Mouse (Mus musculus) brown adipose tissue, adult 24 weeks (tissue): Measurements from ENCODE around the gene Ptk6. TPM values are rescaled to one million over a fixed set of nuclear protein-coding genes. Genes with fewer than 3 reads are reported as not detected.

Experiments used
- H3K27ac ChIP-seq: fragments of 200-500 bp; replicated peaks from 2 replicates; pipeline ENCODE4 v1.5.1; 2012; ENCODE audit warnings: low read depth, mild to moderate bottlenecking, low read length
- H3K4me1 ChIP-seq: fragments of 200-500 bp; 2 replicates; pipeline ENCODE4 v1.6.1; 2012; ENCODE audit warnings: low read length, mixed read lengths; ENCODE audit not compliant: control insufficient read depth, insufficient read depth, insufficient read length
- H3K4me3 ChIP-seq: fragments of 200-500 bp; 2 replicates; pipeline ENCODE4 v1.5.1; 2012; ENCODE audit warnings: low read depth, mild to moderate bottlenecking, low read length, moderate library complexity; ENCODE audit not compliant: insufficient read depth
- polyA plus RNA-seq: library from polyadenylated mRNA; stranded (reverse); fragments of >200 nt; gene quantifications from 2 replicates; pipeline ENCODE4 v1.2.4, GENCODE M21; 2012; ENCODE audit not compliant: missing spikeins, insufficient read depth, insufficient read length

Ptk6 gene
- polyA plus RNA-seq, 1 experiment: not detected

- Histone ChIP-seq H3K4me3 (no peak overlapping the region), H3K27ac (no peak overlapping the region), H3K4me1 (no peaks in the 10 kb centered on the region)
These were observed 44.1 kb downstream of the Ptk6 start for GRCm38 (mm10) chr2:181158471-181158870.

DNA sequence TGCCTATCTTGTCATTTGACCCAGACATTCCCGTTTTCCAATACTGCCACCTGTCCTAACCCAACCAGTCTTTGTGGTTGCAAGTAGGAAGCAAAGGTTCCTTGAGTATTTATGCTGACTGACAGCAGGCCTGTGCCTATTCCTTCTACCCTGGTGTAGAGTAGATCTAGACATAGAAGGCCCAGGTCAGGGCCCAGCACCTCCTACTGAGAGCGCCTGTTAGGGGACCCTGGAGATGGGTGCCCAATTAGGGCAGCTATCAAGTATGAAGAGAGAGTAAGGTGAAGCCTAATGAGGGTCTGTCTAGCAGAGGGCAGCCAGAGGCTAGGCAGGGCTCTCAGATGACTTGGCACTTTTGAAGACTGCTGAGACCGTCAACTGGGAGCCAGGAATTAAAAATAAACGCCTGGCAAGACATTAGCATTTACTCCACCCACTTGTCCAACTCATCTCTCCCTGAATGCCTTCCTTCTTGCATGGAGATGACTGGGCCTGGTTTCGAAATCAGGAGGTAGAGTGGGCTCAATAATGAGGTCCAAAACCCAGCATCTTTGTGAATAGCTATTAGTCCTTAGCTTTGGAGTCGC, 44.8 kb downstream of the Ptk6 start:
- no peaks in the 10 kb centered on the region for H3K4me1 ChIP-seq
- no peak overlapping the region for H3K27ac ChIP-seq
- H3K4me3 ChIP-seq: no peak overlapping the region

DNA sequence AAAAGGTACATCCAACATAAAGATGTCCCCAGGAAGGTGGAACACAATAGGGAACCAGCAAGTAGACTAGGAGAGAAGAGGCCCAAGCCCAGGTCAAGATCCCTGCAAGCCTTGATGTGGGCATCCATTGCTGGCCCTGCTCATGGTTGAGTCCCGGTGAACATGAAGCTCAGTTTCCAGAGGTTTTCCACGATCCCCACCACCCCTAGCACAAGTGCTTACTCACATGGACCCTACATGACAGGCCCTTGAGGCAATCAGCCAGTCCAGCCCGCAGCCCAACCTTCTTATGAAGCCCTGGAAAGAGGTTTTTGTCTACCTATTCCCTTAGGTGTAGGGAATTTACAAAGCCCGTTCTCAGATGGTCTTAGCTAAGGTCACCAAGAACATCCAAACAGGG, 45.4 kb downstream of the Ptk6 start:
- H3K4me1 ChIP-seq: no peaks in the 10 kb centered on the region
- H3K4me3 ChIP-seq: no peak overlapping the region
- no peak overlapping the region for H3K27ac ChIP-seq

DNA sequence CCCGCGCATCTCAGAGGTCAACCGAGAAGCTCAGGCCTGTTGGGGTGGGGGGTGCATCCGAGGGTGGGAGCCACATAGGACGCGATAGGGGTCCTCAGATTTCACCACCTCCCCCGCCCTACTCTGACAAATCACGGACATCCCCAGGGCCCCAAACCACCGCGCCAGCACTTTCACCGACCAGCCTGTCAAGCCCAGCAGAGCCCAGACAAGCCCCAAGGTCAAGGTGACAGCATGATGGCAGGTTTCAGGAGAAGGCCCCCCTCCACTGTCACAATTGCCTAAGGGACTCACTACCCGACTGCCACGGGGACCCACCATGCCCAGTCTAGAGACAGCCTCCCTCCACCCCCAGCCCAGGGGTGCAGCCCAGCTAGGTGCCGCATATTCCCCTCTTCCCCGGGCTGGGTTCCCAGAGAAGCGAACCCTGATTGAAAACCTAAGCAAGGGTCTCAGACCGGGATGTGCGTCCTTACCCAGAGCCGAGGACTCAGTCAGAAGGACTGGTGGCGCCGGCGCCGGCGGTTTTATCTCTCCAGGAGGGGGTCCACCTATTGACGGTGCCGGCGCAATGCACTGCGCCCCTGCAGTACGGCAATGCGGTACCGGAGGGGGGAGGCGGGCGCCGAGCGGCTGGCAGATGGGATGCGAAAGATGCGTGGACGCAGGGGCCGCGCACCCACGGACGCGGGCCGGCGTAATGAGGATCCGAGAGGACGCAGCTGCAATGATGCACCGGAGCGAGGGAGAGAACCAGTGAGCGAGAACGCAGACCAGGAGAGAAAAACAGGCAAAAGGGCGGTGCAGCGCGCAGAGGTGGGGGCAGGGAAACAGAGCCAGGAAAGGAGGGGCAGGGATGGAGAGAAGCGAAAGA, 46.1 kb downstream of the Ptk6 start, which contains the start of gene Eef1a2:
Gene Eef1a2 (minus strand): TSS at position 767 of the 874 bp plus-strand sequence.
- Histone ChIP-seq H3K4me1 (no peaks in the 10 kb centered on the region), H3K4me3 (peak within 1 kb of the TSS; percentile 29; the same call in 1 of the 2 replicates), H3K27ac (no peak within 1 kb of the TSS)

DNA sequence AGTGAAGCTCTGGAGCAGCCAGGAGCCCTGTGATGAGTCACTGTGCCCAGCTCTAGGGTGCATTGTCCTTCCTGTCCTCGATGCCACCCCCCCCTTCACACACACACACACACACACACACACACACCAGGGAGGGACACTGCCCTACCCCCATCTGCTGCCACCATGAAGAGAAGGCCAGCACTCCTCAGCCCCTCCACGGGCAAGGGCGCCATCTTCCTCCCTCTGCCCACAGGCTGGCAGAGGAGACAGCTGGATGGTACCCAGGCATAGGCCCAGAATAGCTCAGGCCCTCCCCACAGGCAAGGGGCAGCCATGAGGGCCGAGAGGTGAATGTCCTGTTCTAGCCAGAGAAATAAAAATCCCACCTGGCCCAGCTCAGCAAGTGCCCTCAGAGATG, 46.8 kb downstream of the Ptk6 start:
- Histone ChIP-seq H3K4me1 (no peaks in the 10 kb centered on the region), H3K4me3 (no peak overlapping the region), H3K27ac (no peak overlapping the region)

- no peak overlapping the region for H3K4me3 ChIP-seq
- no peaks in the 10 kb centered on the region for H3K4me1 ChIP-seq
- no peak overlapping the region for H3K27ac ChIP-seq
These were observed 47.7 kb downstream of the Ptk6 start for GRCm38 (mm10) chr2:181154831-181155415.

DNA sequence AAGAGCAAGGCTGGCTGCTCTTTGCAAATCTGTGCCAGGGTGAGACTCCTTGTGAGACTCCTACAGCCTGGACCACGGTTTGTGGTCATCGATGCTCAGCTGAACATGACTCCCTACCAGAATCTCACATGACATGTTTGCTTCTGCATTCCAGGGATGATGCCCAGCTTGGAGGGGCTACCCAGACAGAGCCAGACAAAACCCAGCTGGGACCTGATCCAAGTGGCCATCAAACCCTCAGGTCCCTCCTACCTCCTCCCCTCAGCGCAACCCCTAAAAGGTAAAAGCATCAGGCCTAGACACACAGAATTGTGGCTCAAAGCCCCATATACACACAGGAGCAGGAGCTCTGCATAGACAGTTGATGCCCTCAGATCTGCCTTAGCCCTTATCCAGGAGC, 48.2 kb downstream of the Ptk6 start:
- no peak overlapping the region for H3K27ac ChIP-seq
- no peaks in the 10 kb centered on the region for H3K4me1 ChIP-seq
- no peak overlapping the region for H3K4me3 ChIP-seq

GRCm38 (mm10) chr2:181153837-181154236, 48.8 kb downstream of the Ptk6 start:
- Histone ChIP-seq H3K4me3 (no peak overlapping the region), H3K27ac (no peak overlapping the region), H3K4me1 (no peaks in the 10 kb centered on the region)

- H3K27ac ChIP-seq: no peak overlapping the region
- no peak overlapping the region for H3K4me3 ChIP-seq
These were observed 49.5 kb downstream of the Ptk6 start for GRCm38 (mm10) chr2:181153131-181153530.

GRCm38 (mm10) chr2:181152701-181153100, 49.9 kb downstream of the Ptk6 start:
- H3K27ac ChIP-seq: no peak overlapping the region
- H3K4me1 ChIP-seq: peaks cover 5% of the 10 kb centered on the region; the same call in 1 of the 2 replicates
- H3K4me3 ChIP-seq: no peak overlapping the region

More at GRCm38 (mm10) chr2:181153131-181153530, 49.5 kb downstream of the Ptk6 start:
- peaks cover 5% of the 10 kb centered on the region; the same call in 1 of the 2 replicates for H3K4me1 ChIP-seq

GRCm38 (mm10) chr2:181150281-181150680, 52.3 kb downstream of the Ptk6 start:
- Histone ChIP-seq H3K27ac (no peak overlapping the region), H3K4me1 (peaks cover 7% of the 10 kb centered on the region; the same call in 1 of the 2 replicates), H3K4me3 (no peak overlapping the region)

DNA sequence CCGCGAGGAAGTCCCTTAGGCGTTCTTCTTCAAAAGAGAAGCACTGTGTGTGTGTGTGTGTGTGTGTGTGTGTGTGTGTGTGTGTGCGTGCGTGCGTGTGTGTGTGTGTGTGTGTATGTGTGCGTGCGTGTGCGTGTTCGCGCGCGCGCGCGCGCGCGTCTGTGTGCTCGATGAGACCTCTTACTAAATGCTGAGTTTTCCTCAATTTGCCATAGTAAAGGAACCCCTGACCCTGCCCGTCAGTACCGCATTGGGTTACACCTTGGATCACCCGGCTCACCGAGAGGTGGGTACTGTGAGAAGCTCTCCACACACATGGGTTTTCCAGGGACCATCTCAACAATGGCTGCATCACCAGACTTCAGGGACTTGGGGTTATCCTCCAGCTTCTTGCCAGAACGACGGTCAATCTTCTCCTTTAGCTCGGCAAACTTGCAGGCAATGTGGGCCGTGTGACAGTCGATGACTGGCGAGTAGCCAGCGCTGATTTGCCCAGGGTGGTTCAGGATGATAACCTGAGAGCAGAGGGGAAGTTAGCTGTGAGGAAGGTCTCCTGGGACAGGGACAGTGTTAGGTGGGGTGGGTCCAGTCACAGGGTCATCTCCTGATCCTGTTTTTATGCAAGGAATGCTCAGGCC, 54.2 kb downstream of the Ptk6 start:
- Histone ChIP-seq H3K27ac (no peak overlapping the region), H3K4me3 (peak overlapping the region; percentile 41)

GRCm38 (mm10) chr2:181147546-181148317, 54.9 kb downstream of the Ptk6 start:
- Histone ChIP-seq H3K27ac (no peak overlapping the region), H3K4me1 (peaks cover 7% of the 10 kb centered on the region; the same call in 1 of the 2 replicates), H3K4me3 (peak overlapping the region; percentile 41)

More for the DNA sequence above, 54.2 kb downstream of the Ptk6 start:
- H3K4me1 ChIP-seq: peaks cover 7% of the 10 kb centered on the region; the same call in 1 of the 2 replicates

DNA sequence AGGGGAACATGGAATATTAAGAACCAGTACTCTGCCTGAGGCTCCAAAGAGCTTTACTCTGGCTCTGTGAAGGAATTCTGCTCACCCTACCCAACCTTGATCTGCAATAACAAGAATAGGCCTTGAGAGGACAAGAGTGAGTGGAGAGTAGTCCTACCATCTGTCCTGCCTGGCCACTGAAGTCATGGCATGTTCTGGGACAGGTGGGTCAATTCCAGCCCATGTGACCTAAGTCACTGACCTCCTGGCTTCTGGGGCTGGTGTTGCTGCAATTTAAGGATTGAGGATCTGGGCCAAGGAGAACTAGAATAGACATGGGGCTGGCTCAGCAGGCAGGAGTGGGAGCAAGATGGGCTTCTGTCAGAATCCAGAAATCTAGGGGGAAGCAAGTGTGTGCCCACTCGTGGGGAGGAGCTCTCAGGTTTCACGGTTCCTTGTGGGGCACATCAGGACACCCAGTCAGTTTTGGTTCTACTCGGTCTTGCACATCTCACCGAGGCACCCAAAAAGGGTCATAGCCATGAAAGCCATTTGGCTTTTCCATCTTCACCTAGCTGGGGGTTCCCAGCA, 55.5 kb downstream of the Ptk6 start:
- Histone ChIP-seq H3K27ac (no peak overlapping the region), H3K4me3 (no peak overlapping the region), H3K4me1 (peaks cover 7% of the 10 kb centered on the region; the same call in 1 of the 2 replicates)
